Mouse (Mus musculus): ENCODE data around the gene Kansl1l. TPM values are rescaled to one million over a fixed set of nuclear protein-coding genes. Genes with fewer than 3 reads are reported as not detected.

The Kansl1l gene
- polyA plus RNA-seq, 1 experiment from 2014 or later = 12.5 TPM

DNA sequence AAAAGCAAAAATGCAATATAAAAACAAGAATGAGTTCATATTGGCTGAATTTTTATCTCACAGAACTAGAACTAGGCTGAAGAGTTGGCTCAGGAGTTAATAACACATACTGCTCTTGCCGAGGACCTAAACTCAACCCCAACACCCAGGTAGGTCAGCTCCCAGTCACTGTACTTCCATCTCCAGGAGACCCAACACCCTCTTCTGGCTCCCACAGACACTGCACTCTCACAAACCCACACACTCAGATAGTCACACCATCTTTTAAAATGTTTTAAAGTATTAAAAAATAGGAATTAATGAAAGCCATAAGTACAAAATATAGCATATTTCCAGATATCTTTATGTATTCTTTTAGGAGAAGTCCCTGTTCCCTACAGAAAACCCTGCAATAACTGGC, 4.2 kb downstream of the Kansl1l start:
- Histone ChIP-seq H3K9me3 (no peaks in the 10 kb centered on the region), H3K4me1 (replicated peaks) (peaks cover 17% of the 10 kb centered on the region), H3K4me2 (no peak overlapping the region), H3K36me3 (no peaks in the 10 kb centered on the region), H3K4me3 (no peak overlapping the region), H3K27ac (replicated peaks) (no peak overlapping the region), H3K27me3 (no peaks in the 10 kb centered on the region), H3K9ac (no peak overlapping the region)
- 85% methylated on average over 1 of the region's 1 CpGs for WGBS
- no peak for ATAC-seq (ENCODE audit: low FRiP score, low read depth)

DNA sequence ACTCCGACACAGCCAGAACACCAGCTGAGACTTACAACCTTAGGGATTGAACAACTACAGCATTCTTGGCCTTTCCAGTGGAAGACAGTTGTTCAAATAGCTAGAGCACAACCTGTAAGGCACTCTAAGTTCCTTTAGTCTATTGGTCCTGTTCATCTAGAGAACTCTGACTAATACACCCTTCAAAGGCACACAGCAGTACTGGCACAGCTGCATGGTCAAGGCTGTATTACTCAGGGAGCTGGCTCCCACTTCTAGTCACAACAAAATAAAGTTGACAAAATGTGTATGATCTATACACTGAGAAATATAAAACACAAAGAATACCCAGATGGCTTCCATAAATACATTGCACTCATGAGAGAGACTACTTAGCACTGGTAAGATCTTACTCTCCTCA, 10.5 kb downstream of the Kansl1l start:
- Histone ChIP-seq H3K9me3 (no peaks in the 10 kb centered on the region), H3K27ac (replicated peaks) (no peak overlapping the region), H3K4me3 (no peak overlapping the region), H3K27me3 (no peaks in the 10 kb centered on the region), H3K9ac (no peak overlapping the region), H3K4me2 (no peak overlapping the region), H3K4me1 (replicated peaks) (no peaks in the 10 kb centered on the region), H3K36me3 (no peaks in the 10 kb centered on the region)
- no peak for ATAC-seq (ENCODE audit: low FRiP score, low read depth)
- WGBS = 87% methylated on average over 1 of the region's 1 CpGs

- Histone ChIP-seq H3K27ac (replicated peaks) (no peak overlapping the region), H3K4me1 (replicated peaks) (no peaks in the 10 kb centered on the region), H3K27me3 (no peaks in the 10 kb centered on the region), H3K36me3 (peaks cover 7% of the 10 kb centered on the region), H3K9ac (no peak overlapping the region), H3K4me2 (no peak overlapping the region), H3K9me3 (no peaks in the 10 kb centered on the region), H3K4me3 (no peak overlapping the region)
- 92% methylated on average over 1 of the region's 1 CpGs for WGBS
- ATAC-seq (ENCODE audit: low FRiP score, low read depth) = no peak
These were observed 12.0 kb downstream of the Kansl1l start for GRCm38 (mm10) chr1:66805408-66805807.

DNA sequence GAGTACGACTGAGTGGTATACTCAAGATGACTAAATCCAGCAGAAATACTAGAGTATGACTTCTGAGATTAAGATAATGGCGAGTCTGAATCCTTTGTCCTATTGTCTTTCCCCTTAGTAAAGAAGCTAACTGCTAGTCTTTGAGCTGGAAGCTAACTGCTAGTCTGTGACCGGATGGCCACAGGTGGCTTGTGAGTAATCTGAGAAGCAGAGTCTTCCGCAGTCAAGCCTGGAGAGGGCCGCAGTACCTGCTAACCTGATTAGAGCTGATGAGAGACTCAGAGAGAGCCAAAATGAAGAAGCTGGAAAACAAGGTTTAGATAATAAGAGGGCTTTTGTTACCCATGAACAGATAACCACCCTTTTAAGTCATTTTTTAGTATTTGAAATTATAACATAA, 12.7 kb downstream of the Kansl1l start:
- ATAC-seq (ENCODE audit: low FRiP score, low read depth) = no peak
- 70% methylated on average over 5 of the region's 5 CpGs for WGBS

DNA sequence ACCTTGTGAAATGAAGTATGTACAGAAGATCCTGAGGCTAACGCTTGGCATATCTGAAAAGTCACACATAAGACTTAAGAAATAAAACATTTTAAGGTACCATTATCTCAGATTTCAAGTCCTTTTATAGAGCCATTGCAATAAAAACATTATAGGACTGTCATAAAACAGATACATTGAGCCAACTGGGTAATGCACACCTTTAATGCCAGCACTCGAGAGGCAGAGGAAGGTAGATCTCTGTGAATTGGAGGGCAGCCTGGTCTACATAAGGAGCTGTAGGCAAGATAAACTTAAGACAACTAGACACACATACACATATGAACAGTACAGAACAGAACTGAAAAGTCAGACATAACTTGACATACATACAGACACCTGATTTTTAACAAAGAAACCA, 19.4 kb downstream of the Kansl1l start:
- Histone ChIP-seq H3K27ac (replicated peaks) (no peak overlapping the region), H3K27me3 (no peaks in the 10 kb centered on the region), H3K9me3 (no peaks in the 10 kb centered on the region), H3K4me3 (no peak overlapping the region), H3K4me1 (replicated peaks) (no peaks in the 10 kb centered on the region), H3K9ac (no peak overlapping the region), H3K36me3 (peaks cover 15% of the 10 kb centered on the region), H3K4me2 (no peak overlapping the region)
- ATAC-seq (ENCODE audit: low FRiP score, low read depth) = no peak
- WGBS = over 99% methylated on average over 2 of the region's 2 CpGs

More for the DNA sequence above, 12.7 kb downstream of the Kansl1l start:
- Histone ChIP-seq H3K4me2 (no peak overlapping the region), H3K27me3 (no peaks in the 10 kb centered on the region), H3K36me3 (peaks cover 12% of the 10 kb centered on the region), H3K27ac (replicated peaks) (no peak overlapping the region), H3K9me3 (no peaks in the 10 kb centered on the region), H3K4me1 (replicated peaks) (no peaks in the 10 kb centered on the region), H3K4me3 (no peak overlapping the region), H3K9ac (no peak overlapping the region)

DNA sequence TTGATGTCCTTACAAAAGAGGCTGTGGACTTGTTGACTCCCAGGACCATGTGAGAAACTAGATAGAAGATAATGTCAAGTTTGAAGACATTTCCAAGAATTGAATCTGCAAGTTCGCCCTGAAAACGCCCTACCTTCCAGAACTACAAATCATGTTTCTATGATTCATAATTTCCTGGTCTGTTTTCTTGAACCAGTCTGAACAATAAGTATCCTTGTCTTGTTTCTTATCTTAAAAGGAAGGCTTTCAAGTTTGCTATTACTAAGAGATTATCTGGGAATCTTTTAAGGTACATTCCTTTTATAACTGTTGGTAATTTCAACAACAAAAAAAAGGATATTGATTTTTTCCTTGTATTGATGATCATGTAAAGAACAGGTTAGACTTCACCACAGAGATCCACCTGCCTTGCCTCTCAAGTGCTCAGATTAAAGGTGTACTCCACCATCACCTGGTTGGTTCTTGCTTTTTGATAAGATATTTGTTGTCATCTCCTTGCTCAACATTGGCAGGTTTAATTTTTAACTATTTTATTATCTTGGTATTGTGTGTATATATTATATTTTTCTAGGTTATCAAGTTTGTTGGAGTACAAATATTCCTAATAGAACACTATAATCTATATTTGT, 24.4 kb downstream of the Kansl1l start:
- H3K4me1 ChIP-seq (replicated peaks) = no peaks in the 10 kb centered on the region
- H3K4me2 ChIP-seq = no peak overlapping the region
- 90% methylated on average over 2 of the region's 2 CpGs for WGBS
- H3K27me3 ChIP-seq = no peaks in the 10 kb centered on the region
- no peak for ATAC-seq (ENCODE audit: low FRiP score, low read depth)
- H3K27ac ChIP-seq (replicated peaks) = no peak overlapping the region
- H3K4me3 ChIP-seq = no peak overlapping the region
- H3K9me3 ChIP-seq = no peaks in the 10 kb centered on the region
- no peaks in the 10 kb centered on the region for H3K36me3 ChIP-seq
- no peak overlapping the region for H3K9ac ChIP-seq

GRCm38 (mm10) chr1:66782296-66782695, 35.1 kb downstream of the Kansl1l start:
- no peak overlapping the region for H3K27ac ChIP-seq (replicated peaks)
- no peak overlapping the region for H3K9ac ChIP-seq
- no peaks in the 10 kb centered on the region for H3K36me3 ChIP-seq
- H3K4me1 ChIP-seq (replicated peaks) = no peaks in the 10 kb centered on the region
- no peak overlapping the region for H3K4me2 ChIP-seq
- no peaks in the 10 kb centered on the region for H3K9me3 ChIP-seq
- H3K4me3 ChIP-seq = no peak overlapping the region
- ATAC-seq (ENCODE audit: low FRiP score, low read depth) = no peak
- 73% methylated on average over 2 of the region's 2 CpGs for WGBS
- no peaks in the 10 kb centered on the region for H3K27me3 ChIP-seq

DNA sequence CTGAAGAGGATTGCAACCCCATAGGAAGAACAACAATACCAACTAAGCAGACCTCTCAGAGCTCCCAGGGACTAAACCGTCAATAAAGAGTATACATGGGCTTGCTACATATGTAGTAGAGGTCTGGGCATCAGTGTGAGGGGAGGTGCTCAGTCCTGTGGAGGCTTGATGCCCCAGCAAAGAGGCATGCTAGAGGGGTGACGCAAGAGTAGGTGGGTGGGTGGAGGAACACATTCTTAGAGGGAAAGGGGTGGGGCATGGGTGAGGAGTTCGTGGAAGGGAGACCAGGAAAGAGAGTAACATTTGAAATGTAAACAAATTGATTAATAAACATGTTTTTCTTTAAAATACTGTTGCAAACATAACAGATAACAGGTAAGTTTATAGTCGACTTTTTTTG, 36.3 kb downstream of the Kansl1l start:
- 84% methylated on average over 4 of the region's 4 CpGs for WGBS
- Histone ChIP-seq H3K4me3 (no peak overlapping the region), H3K27ac (replicated peaks) (no peak overlapping the region), H3K4me1 (replicated peaks) (no peaks in the 10 kb centered on the region), H3K36me3 (no peaks in the 10 kb centered on the region), H3K4me2 (no peak overlapping the region), H3K9me3 (no peaks in the 10 kb centered on the region), H3K27me3 (no peaks in the 10 kb centered on the region), H3K9ac (no peak overlapping the region)
- ATAC-seq (ENCODE audit: low FRiP score, low read depth) = no peak

GRCm38 (mm10) chr1:66778798-66779197, 38.6 kb downstream of the Kansl1l start:
- Histone ChIP-seq H3K36me3 (no peaks in the 10 kb centered on the region), H3K4me3 (no peak overlapping the region), H3K4me2 (no peak overlapping the region), H3K4me1 (replicated peaks) (no peaks in the 10 kb centered on the region), H3K9ac (no peak overlapping the region), H3K9me3 (no peaks in the 10 kb centered on the region), H3K27ac (replicated peaks) (no peak overlapping the region), H3K27me3 (no peaks in the 10 kb centered on the region)
- 96% methylated on average over 1 of the region's 1 CpGs for WGBS
- ATAC-seq (ENCODE audit: low FRiP score, low read depth) = no peak

DNA sequence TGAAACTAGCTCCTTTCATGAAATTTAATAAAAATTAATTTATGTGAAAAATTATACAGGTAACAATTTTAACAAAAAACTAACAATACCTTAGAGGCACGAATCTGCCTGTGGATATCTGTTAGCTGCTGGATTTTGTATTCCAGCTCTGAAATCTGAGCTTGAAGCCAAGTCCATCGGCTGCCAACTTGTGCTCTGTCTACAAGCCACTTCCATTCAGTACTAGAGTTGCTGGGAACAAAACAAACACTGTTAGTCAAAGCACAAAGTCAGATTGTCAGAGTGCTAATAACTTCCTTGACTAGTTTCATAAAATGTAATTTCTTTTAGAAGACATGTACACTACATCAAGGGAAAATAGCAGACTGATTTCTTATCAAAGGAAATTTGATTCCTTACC, 39.5 kb downstream of the Kansl1l start:
- Histone ChIP-seq H3K27me3 (no peaks in the 10 kb centered on the region), H3K4me2 (no peak overlapping the region)
- WGBS = 73% methylated on average over 2 of the region's 2 CpGs

GRCm38 (mm10) chr1:66768764-66769163, 48.6 kb downstream of the Kansl1l start:
- Histone ChIP-seq H3K4me1 (replicated peaks) (no peaks in the 10 kb centered on the region), H3K36me3 (peaks cover 14% of the 10 kb centered on the region), H3K27ac (replicated peaks) (no peak overlapping the region), H3K27me3 (no peaks in the 10 kb centered on the region), H3K9me3 (no peaks in the 10 kb centered on the region), H3K4me3 (no peak overlapping the region), H3K4me2 (no peak overlapping the region), H3K9ac (no peak overlapping the region)
- WGBS = 70% methylated on average over 1 of the region's 1 CpGs
- ATAC-seq (ENCODE audit: low FRiP score, low read depth) = no peak

More for the DNA sequence above, 39.5 kb downstream of the Kansl1l start:
- H3K9me3 ChIP-seq = no peaks in the 10 kb centered on the region
- H3K36me3 ChIP-seq = peaks cover 4% of the 10 kb centered on the region; the same call in 1 of the 2 replicates
- ATAC-seq (ENCODE audit: low FRiP score, low read depth) = no peak
- H3K27ac ChIP-seq (replicated peaks) = no peak overlapping the region
- H3K9ac ChIP-seq = no peak overlapping the region
- H3K4me1 ChIP-seq (replicated peaks) = no peaks in the 10 kb centered on the region
- H3K4me3 ChIP-seq = no peak overlapping the region

GRCm38 (mm10) chr1:66730581-66730980, 86.8 kb downstream of the Kansl1l start:
- no peak for ATAC-seq (ENCODE audit: low FRiP score, low read depth)
- H3K27ac ChIP-seq (replicated peaks) = no peak overlapping the region
- H3K4me2 ChIP-seq = no peak overlapping the region
- WGBS = 90% methylated on average over 1 of the region's 1 CpGs
- H3K27me3 ChIP-seq = no peaks in the 10 kb centered on the region
- H3K9me3 ChIP-seq = no peaks in the 10 kb centered on the region
- H3K4me1 ChIP-seq (replicated peaks) = no peaks in the 10 kb centered on the region
- H3K36me3 ChIP-seq = peaks cover 23% of the 10 kb centered on the region
- H3K9ac ChIP-seq = no peak overlapping the region
- H3K4me3 ChIP-seq = no peak overlapping the region

DNA sequence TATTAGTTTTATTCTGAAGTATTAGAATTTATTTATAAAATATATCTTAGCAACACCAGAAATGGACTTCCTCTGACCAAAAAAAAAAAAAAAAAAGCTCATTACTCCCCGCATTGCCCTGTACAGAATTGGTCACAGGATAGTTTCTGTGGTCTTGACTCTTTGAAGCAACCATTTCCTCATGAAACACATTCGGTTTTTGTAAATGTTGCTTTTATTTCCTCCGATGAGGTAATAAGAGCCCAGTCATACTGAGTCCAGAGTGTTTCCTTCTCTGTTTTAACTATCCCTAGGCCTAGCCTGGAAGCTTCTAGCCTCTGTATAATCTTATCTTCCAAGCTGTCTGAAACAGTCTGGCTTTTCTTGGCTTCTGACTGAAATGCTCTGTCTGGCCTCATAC, 104.5 kb downstream of the Kansl1l start:
- Histone ChIP-seq H3K27me3 (no peaks in the 10 kb centered on the region), H3K36me3 (peaks cover 21% of the 10 kb centered on the region), H3K27ac (replicated peaks) (no peak overlapping the region), H3K9ac (no peak overlapping the region), H3K4me3 (no peak overlapping the region), H3K9me3 (no peaks in the 10 kb centered on the region), H3K4me1 (replicated peaks) (no peaks in the 10 kb centered on the region), H3K4me2 (no peak overlapping the region)
- WGBS = 94% methylated on average over 3 of the region's 3 CpGs
- no peak for ATAC-seq (ENCODE audit: low FRiP score, low read depth)
